Mouse (Mus musculus) central nervous system, embryonic 11.5 days (tissue): ENCODE measurements around the gene Itpka. TPM values are rescaled to one million over a fixed set of nuclear protein-coding genes. Genes with fewer than 3 reads are reported as not detected.

Experiments
- polyA plus RNA-seq: library from polyadenylated mRNA; depleted of rRNA; stranded (reverse); fragments of >200 nt; gene quantifications from 2 replicates; pipeline ENCODE4 v1.2.3, GENCODE M21; 2012; rRNA removed

Itpka gene
- 1.1 TPM in 2 replicates for polyA plus RNA-seq

GRCm38 (mm10) chr2:119741581-119742411 lies at the start of gene Itpka:
Gene Itpka, plus strand, starts transcription at chr2:119742337.

GRCm38 (mm10) chr2:119760251-119760650 lies 18.1 kb downstream of the Itpka start, which contains the start of gene Ltk:
Gene Ltk, minus strand, starts transcription at chr2:119760431.

GRCm38 (mm10) chr2:119787206-119787883 lies 45.2 kb downstream of the Itpka start, which contains the start of gene Rpap1:
Gene Rpap1, minus strand, starts transcription at chr2:119787537.

GRCm38 (mm10) chr2:119797279-119797783 lies 55.2 kb downstream of the Itpka start, which contains the start of gene Tyro3:
Gene Tyro3, plus strand, starts transcription at chr2:119797733.

Other genes starting within 250 kb of the Itpka start
- 0.30 and 0.52 TPM in 2 replicates for gene Exd1, start 194.7 kb upstream of the Itpka start, polyA plus RNA-seq
- 34.1 and 56.9 TPM in 2 replicates for gene Chp1, start 194.6 kb upstream of the Itpka start, polyA plus RNA-seq
- 52.0 and 67.8 TPM in 2 replicates for gene Nusap1, start 124.0 kb upstream of the Itpka start, polyA plus RNA-seq
- gene Oip5, start 123.9 kb upstream of the Itpka start, polyA plus RNA-seq, result 25.5 and 26.4 TPM in 2 replicates
- gene Ndufaf1, start 79.5 kb upstream of the Itpka start, polyA plus RNA-seq, result 19.5 and 19.8 TPM in 2 replicates
- 43.9 and 53.1 TPM in 2 replicates for gene Rtf1, start 67.3 kb upstream of the Itpka start, polyA plus RNA-seq
- gene Ltk, start 18.1 kb downstream of the Itpka start, polyA plus RNA-seq, result 0.19 and 0.38 TPM in 2 replicates
- gene Rpap1, start 45.2 kb downstream of the Itpka start, polyA plus RNA-seq, result 23.3 and 29.2 TPM in 2 replicates
- gene Tyro3, start 55.4 kb downstream of the Itpka start, polyA plus RNA-seq, result 32.1 and 32.4 TPM in 2 replicates
- gene Mga, start 154.9 kb downstream of the Itpka start, polyA plus RNA-seq, result 19.9 and 26.0 TPM in 2 replicates
- gene Mapkbp1, start 230.4 kb downstream of the Itpka start, polyA plus RNA-seq, result 14.1 and 18.6 TPM in 2 replicates